Mouse (Mus musculus) thymus, postnatal 0 days (tissue): ENCODE measurements around the gene Gm45261. TPM values are rescaled to one million over a fixed set of nuclear protein-coding genes. Genes with fewer than 3 reads are reported as not detected.
A peak's percentile ranks its signal among the peaks of the same experiment; 100 is the strongest.

ENCODE experiments used
- DNase-seq: peaks from one replicate; pipeline ENCODE4 v3.0.0-alpha.2; 2015; ENCODE audit warnings: low spot score
- polyA plus RNA-seq: library from polyadenylated mRNA; unstranded; fragments of >200 nt; fragmentation: Nextera tagmentation; extraction: Ambion mirVana; gene quantifications from 2 replicates; pipeline ENCODE4 v1.2.1, GENCODE M21; 2015

Gene Gm45261
- polyA plus RNA-seq, 1 experiment from 2014 or later = not detected

- peak; percentile 77 for DNase-seq
Observed at GRCm38 (mm10) chr1:80410229-80410973, 50.8 kb downstream of the Gm45261 start.

- DNase-seq = peak; percentile 37
Observed at GRCm38 (mm10) chr1:80409467-80410105, 51.7 kb downstream of the Gm45261 start.

- peak; percentile 86 for DNase-seq
Observed at GRCm38 (mm10) chr1:80408586-80408985, 52.7 kb downstream of the Gm45261 start.

- DNase-seq = no peak
Observed at GRCm38 (mm10) chr1:80404196-80404595, 57.1 kb downstream of the Gm45261 start.

GRCm38 (mm10) chr1:80403366-80403893 lies 57.8 kb downstream of the Gm45261 start:
- DNase-seq = no peak

- DNase-seq = no peak
Observed at GRCm38 (mm10) chr1:80401961-80402360, 59.3 kb downstream of the Gm45261 start.

Other genes with a start within 250 kb of the Gm45261 start
- 0.17 and 0.40 TPM in 2 replicates for gene Fam124b, start 243.0 kb downstream of the Gm45261 start, polyA plus RNA-seq
- 40.9 and 53.0 TPM in 2 replicates for gene Cul3, start 121.0 kb downstream of the Gm45261 start, polyA plus RNA-seq